Mouse (Mus musculus) hindbrain, embryonic 16.5 days (tissue): ENCODE measurements at regions not wholly inside any gene's neighbourhood (a gene's known extent, or its start where the extent isn't known, plus 50 kb on each side); places are given as distances from the start of the nearest gene placed in this dataset.
"Not testable (repeated sequence)": the region's sequence is repeated elsewhere in the genome, so short reads cannot be mapped to it uniquely, and the experiment has no call there.

Source experiments
- ATAC-seq: fragments of 200-750 bp; cut with Nextera tagmentation; 2 replicates; pipeline ENCODE4 v1.8.0; 2017; ENCODE audit warnings: moderate TSS enrichment, moderate library complexity
- H3K27ac ChIP-seq: fragments of 300-500 bp; sonication (generic); 2 replicates; pipeline ENCODE4 v1.5.1; 2014; ENCODE audit warnings: low read depth, mild to moderate bottlenecking, control low read depth, low read length, moderate library complexity
- H3K27me3 ChIP-seq: fragments of 300-500 bp; sonication (generic); replicated peaks from 2 replicates; pipeline ENCODE4 v1.6.1; 2014; ENCODE audit warnings: low read length; ENCODE audit not compliant: control insufficient read depth, insufficient read depth
- H3K36me3 ChIP-seq: fragments of 300-500 bp; sonication (generic); 2 replicates; pipeline ENCODE4 v1.6.1; 2014; ENCODE audit warnings: mild to moderate bottlenecking, low read length, moderate library complexity, mixed read lengths; ENCODE audit not compliant: control insufficient read depth, insufficient read depth
- H3K4me1 ChIP-seq: fragments of 300-500 bp; sonication (generic); 2 replicates; pipeline ENCODE4 v1.6.1; 2014; ENCODE audit warnings: low read depth, low read length; ENCODE audit not compliant: control insufficient read depth, insufficient read depth
- H3K4me2 ChIP-seq: fragments of 300-500 bp; sonication (generic); 2 replicates; pipeline ENCODE4 v1.6.1; 2014; ENCODE audit warnings: mild to moderate bottlenecking, low read length, control low read depth, moderate library complexity
- H3K4me3 ChIP-seq: fragments of 300-500 bp; sonication (generic); 2 replicates; pipeline ENCODE4 v1.5.1; 2014; ENCODE audit warnings: mild to moderate bottlenecking, low read length, control low read depth, moderate library complexity
- H3K9ac ChIP-seq: fragments of 300-500 bp; sonication (generic); 2 replicates; pipeline ENCODE4 v1.6.1; 2014; ENCODE audit warnings: low read depth, mild to moderate bottlenecking, control low read depth, low read length, moderate library complexity
- H3K9me3 ChIP-seq: fragments of 300-500 bp; sonication (generic); 2 replicates; pipeline ENCODE4 v1.6.1; 2014; ENCODE audit warnings: mild to moderate bottlenecking, low read length, moderate library complexity; ENCODE audit not compliant: control insufficient read depth
- WGBS: fragments of 180-500 bp; shearing (Covaris S2); extraction: QIAGEN DNeasy Blood & Tissue Kit; methylation state at CpG from one replicate; pipeline ENCODE4 v1.1.7; 2014; 5-methylcytosine and 5-hydroxymethylcytosine counted together

DNA sequence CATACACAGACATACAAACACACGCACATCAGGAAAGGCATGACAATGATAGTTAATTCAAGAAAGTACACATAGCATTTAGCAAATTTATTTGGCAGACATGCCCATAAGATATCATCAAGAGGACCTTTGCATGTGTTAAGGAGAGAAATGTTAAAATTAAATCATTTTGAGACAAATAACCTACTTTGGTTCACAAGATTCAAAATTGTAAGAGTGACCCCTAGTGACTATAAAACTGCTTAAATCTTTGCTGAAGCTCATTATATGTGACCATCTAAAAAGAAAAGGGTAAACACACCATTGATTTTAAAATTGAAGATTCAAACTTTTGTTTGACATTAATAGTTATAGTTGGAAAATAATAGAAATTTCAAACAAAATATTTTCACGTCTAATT, 721.3 kb downstream of the Cdh11 start:
- Histone ChIP-seq H3K4me1 (no peaks in the 10 kb centered on the region), H3K9ac (no peak overlapping the region), H3K27ac (no peak overlapping the region), H3K9me3 (no peaks in the 10 kb centered on the region), H3K27me3 (no peaks in the 10 kb centered on the region), H3K4me3 (no peak overlapping the region), H3K4me2 (no peak overlapping the region), H3K36me3 (no peaks in the 10 kb centered on the region)
- no peak for ATAC-seq
- WGBS = 92% methylated on average over 2 of the region's 2 CpGs

DNA sequence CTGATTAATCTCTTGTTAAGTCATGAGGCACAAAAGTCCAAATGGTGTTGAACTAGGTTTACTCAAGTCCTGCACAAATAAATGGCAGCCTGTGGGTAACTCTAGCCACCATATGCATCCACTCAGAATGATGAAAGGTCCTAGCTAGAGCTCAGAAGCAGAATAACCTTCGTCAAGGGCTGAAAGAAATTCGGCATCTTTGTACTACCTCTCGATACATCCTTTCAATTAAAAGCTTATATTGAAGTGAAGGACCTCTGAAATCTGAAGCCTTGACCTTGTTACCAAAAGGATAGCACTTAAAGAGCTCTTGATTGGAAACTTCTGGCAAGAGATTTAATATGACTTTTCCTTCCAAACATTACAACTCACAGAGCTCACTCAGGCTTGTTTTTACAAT, 732.0 kb downstream of the Cdh11 start:
- 92% methylated on average over 3 of the region's 3 CpGs for WGBS
- Histone ChIP-seq H3K27me3 (no peaks in the 10 kb centered on the region), H3K27ac (no peak overlapping the region), H3K4me1 (no peaks in the 10 kb centered on the region), H3K4me2 (no peak overlapping the region), H3K4me3 (no peak overlapping the region), H3K9ac (no peak overlapping the region), H3K9me3 (no peaks in the 10 kb centered on the region), H3K36me3 (no peaks in the 10 kb centered on the region)
- no peak for ATAC-seq

DNA sequence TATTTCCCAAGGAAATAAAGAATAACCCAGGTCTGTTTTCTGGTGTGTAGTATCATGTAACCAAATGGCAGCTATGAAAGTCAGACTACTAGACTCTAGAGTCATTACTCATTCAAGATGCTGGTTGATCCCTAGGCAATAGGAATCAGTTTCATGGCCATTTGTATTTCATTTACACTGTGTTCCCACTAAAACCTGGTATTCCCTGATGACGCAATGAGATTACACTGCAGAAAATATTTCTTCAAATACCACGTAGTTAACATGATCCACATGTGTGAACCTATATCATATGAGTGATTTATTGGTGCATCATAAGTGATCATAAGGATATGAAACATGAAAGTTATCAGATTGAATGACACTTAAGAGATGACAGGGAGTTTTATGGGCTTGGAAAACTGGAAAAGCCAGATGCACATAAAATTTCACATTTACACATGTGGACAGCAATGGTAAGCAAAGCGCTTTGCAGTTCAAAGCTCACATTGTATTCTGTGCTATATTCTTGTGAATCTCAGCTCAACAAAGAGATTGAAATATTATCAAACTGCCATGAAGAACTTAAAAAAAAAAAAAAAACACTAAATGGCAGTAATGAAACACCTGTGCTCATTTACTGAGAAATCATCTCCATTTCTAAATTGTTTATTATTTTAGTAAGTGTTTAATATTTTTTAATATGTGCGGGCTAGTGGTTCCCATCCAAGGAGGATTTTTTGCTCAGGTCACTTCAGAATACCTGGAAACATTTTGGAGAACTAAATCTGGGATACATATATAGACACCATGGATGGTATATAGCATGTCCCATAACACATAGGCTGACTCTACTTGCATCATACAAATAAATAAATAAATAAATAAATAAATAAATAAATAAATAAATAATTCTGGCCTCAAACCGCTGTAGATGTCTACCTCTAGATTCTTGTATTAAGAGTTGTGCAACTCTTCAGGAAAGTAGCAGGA, 758.2 kb downstream of the Cdh11 start:
- no peak overlapping the region for H3K4me3 ChIP-seq
- H3K27me3 ChIP-seq = no peaks in the 10 kb centered on the region
- no peak for ATAC-seq
- no peak overlapping the region for H3K27ac ChIP-seq
- 87% methylated on average over 5 of the region's 5 CpGs for WGBS
- H3K9ac ChIP-seq = no peak overlapping the region
- H3K4me1 ChIP-seq = no peaks in the 10 kb centered on the region
- H3K36me3 ChIP-seq = no peaks in the 10 kb centered on the region
- H3K9me3 ChIP-seq = no peaks in the 10 kb centered on the region
- H3K4me2 ChIP-seq = no peak overlapping the region

DNA sequence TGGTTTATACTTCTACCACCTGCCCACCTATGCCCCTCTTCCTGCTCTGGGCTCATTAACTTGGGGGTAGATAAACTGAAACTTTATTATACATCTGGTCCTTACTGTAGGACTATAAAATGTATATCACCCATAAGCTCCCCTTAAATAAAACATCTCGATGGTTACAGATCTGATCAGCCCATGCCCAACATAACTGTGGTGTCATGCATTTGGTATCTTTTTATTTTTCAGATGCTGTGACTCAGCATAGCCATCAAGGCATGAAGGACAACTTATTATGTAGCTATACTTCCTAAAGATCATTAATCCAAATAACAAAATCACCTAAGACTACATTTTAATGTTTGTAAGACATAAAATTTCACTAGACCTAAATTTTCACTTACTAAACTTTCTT, 761.0 kb downstream of the Cdh11 start:
- 90% methylated on average over 1 of the region's 1 CpGs for WGBS
- H3K27ac ChIP-seq = no peak overlapping the region
- no peaks in the 10 kb centered on the region for H3K36me3 ChIP-seq
- no peak overlapping the region for H3K4me3 ChIP-seq
- H3K4me2 ChIP-seq = no peak overlapping the region
- no peaks in the 10 kb centered on the region for H3K9me3 ChIP-seq
- H3K9ac ChIP-seq = no peak overlapping the region
- no peak for ATAC-seq
- no peaks in the 10 kb centered on the region for H3K27me3 ChIP-seq
- H3K4me1 ChIP-seq = no peaks in the 10 kb centered on the region

DNA sequence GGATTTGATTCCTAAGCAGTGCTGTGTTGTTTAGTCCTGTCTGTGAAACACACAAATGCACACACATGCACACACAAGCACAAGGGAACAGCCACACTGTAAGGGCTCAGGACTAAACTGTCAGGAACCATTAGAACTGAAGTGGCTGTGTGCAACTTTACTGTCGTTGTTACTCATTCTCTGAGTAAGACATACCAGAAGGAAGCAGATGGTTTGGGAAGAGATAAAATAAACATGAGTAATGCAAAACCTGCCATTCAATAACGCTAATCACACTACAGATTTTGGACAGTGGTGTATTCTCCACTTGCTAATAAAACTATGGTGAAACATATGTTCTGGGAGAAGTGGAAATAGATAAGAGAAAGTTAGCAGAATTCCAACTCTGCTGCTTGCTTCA, 767.7 kb downstream of the Cdh11 start:
- H3K36me3 ChIP-seq = no peaks in the 10 kb centered on the region
- no peaks in the 10 kb centered on the region for H3K27me3 ChIP-seq
- no peaks in the 10 kb centered on the region for H3K4me1 ChIP-seq
- no peak overlapping the region for H3K9ac ChIP-seq
- no peak overlapping the region for H3K27ac ChIP-seq
- H3K4me3 ChIP-seq = no peak overlapping the region
- no peak for ATAC-seq
- no peak overlapping the region for H3K4me2 ChIP-seq
- H3K9me3 ChIP-seq = no peaks in the 10 kb centered on the region
- 79% methylated on average over 2 of the region's 2 CpGs for WGBS

DNA sequence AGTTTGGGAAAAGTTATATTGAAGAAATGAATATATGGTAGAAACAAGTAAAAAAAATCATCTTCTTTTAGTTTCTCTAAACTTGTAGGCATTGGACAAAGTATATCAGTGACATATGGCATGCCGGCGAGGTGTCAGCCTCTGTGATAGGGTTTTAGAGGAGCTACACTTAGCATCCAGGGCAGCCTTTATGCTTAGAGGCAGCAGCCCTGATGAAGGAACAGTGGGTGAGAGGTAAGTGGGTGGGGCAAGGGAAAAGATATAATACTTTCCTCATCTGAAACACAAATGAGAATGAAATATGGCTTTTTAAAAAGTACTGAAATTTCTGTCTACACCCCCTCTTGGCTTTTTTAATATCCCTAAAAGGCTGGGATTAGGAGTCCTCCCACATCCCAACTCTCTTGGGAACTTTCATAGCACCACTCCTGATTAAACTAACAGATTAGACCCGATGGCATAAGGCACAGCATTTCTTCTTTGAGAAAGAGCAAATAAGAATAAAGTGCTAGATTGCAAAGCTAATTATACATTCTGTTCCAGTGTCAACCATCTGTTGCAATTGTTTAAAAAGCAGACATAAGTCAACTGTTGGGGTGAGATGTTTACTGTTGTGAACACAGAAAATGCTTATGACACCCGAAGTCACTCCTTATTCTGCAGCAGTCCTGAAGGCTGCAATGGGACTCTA, 785.0 kb downstream of the Cdh11 start:
- H3K27me3 ChIP-seq = no peaks in the 10 kb centered on the region
- H3K27ac ChIP-seq = no peak overlapping the region
- no peak overlapping the region for H3K9ac ChIP-seq
- no peaks in the 10 kb centered on the region for H3K4me1 ChIP-seq
- 75% methylated on average over 4 of the region's 4 CpGs for WGBS
- ATAC-seq = no peak
- no peaks in the 10 kb centered on the region for H3K36me3 ChIP-seq
- no peak overlapping the region for H3K4me3 ChIP-seq
- H3K4me2 ChIP-seq = no peak overlapping the region
- no peaks in the 10 kb centered on the region for H3K9me3 ChIP-seq

DNA sequence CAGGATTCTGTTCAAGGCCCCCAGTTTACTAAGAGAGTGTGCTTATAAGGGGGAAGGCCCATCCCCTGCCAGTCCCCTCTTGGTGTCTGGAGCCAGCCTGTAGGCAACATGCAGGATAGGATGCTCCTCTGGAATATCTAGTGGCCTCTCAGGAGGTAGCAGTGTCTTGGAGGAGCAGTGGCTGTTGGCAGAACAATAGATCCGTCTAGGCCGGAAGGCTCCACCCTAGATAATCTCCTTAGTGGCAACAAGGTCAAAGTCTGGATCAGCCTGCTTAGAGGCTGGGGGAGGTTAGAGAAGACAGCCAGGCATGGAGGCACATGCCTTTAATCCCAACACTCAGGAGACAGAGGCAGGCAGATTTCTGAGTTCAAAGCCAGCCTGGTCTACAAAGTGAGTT, 788.7 kb downstream of the Cdh11 start:
- not testable (repeated sequence) for H3K27ac ChIP-seq, H3K9me3 ChIP-seq, H3K4me3 ChIP-seq, H3K4me2 ChIP-seq, H3K9ac ChIP-seq, H3K36me3 ChIP-seq, H3K4me1 ChIP-seq, H3K27me3 ChIP-seq, ATAC-seq
- 85% methylated on average over 2 of the region's 2 CpGs for WGBS

DNA sequence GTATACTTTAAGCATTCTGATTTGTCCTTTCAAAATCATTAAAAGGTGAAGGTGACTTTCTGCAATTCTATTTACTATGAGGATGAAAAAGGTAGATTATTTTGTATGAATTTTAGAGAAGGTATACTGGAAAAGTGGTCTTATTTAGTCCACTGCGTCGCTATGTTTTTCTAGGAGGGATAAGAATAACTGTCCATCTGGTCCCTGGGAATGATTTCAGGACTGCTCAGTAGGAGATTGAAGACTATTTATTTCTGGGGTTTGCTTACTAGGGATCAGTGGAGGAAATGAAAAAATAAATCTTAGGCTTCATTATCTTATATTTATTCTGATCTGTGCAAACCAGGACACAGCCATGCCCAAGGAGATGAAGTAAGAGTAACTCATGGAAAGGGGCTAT, 828.6 kb downstream of the Cdh11 start:
- Histone ChIP-seq H3K27me3 (no peaks in the 10 kb centered on the region), H3K4me1 (no peaks in the 10 kb centered on the region), H3K36me3 (no peaks in the 10 kb centered on the region), H3K9me3 (no peaks in the 10 kb centered on the region), H3K27ac (no peak overlapping the region), H3K4me2 (no peak overlapping the region), H3K9ac (no peak overlapping the region), H3K4me3 (no peak overlapping the region)
- no peak for ATAC-seq
- 85% methylated on average over 2 of the region's 2 CpGs for WGBS

DNA sequence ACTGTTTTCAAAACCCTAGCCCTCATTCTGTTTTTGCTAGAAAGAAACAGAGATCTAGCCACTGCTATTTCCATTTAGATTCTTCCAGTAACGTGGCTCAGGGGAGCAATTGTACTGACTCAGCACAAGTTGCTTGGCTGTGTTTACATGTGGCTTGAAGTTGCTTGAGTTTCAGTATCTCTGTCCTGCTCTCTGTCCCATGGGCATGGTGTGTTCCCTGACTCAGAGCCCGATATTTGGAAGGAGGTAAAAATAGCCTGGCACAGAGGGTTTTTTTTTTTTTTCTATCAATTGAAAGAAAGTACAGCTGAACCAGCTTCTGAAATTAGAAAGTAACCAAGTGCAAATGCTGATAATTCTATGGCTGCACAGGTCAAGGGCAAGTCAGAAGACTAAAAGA, 834.8 kb downstream of the Cdh11 start:
- Histone ChIP-seq H3K9ac (no peak overlapping the region), H3K4me3 (no peak overlapping the region), H3K27ac (no peak overlapping the region), H3K36me3 (no peaks in the 10 kb centered on the region), H3K27me3 (no peaks in the 10 kb centered on the region), H3K4me2 (no peak overlapping the region), H3K4me1 (no peaks in the 10 kb centered on the region), H3K9me3 (no peaks in the 10 kb centered on the region)
- 66% methylated on average over 2 of the region's 2 CpGs for WGBS
- ATAC-seq = no peak
